Mouse (Mus musculus) intestine, embryonic 14.5 days (tissue): Measurements from ENCODE around the gene Cnih3. TPM values are rescaled to one million over a fixed set of nuclear protein-coding genes. Genes with fewer than 3 reads are reported as not detected.

Experiments used
- ATAC-seq: fragments of 200-750 bp; cut with Nextera tagmentation; replicated peaks from 2 replicates; pipeline ENCODE4 v1.8.0; 2017; ENCODE audit warnings: low read depth, moderate number of reproducible peaks, moderate TSS enrichment, moderate library complexity; ENCODE audit not compliant: low FRiP score, low TSS enrichment
- DNase-seq: peaks from one replicate; pipeline ENCODE4 v3.0.0-alpha.2; 2018; ENCODE audit warnings: low spot score
- H3K27ac ChIP-seq: fragments of 300-500 bp; sonication (generic); 2 replicates; pipeline ENCODE4 v1.5.1; 2014; ENCODE audit warnings: low read depth, mild to moderate bottlenecking, control low read depth
- H3K27me3 ChIP-seq: fragments of 300-500 bp; sonication (generic); replicated peaks from 2 replicates; pipeline ENCODE4 v1.6.1; 2014; ENCODE audit warnings: low read length, control low read depth; ENCODE audit not compliant: control insufficient read depth, insufficient read depth
- H3K36me3 ChIP-seq: fragments of 300-500 bp; sonication (generic); 2 replicates; pipeline ENCODE4 v1.6.1; 2014; ENCODE audit warnings: low read length, control low read depth; ENCODE audit not compliant: control insufficient read depth, insufficient read depth
- H3K4me1 ChIP-seq: fragments of 300-500 bp; sonication (generic); replicated peaks from 2 replicates; pipeline ENCODE4 v1.6.1; 2014; ENCODE audit warnings: low read length, control low read depth, mixed read lengths; ENCODE audit not compliant: control insufficient read depth, insufficient read depth
- H3K4me2 ChIP-seq: fragments of 300-500 bp; sonication (generic); 2 replicates; pipeline ENCODE4 v1.6.1; 2014; ENCODE audit warnings: low read length
- H3K4me3 ChIP-seq: fragments of 300-500 bp; sonication (generic); 2 replicates; pipeline ENCODE4 v1.5.1; 2014; ENCODE audit warnings: low read depth, low read length, control low read depth, mixed read lengths
- H3K9ac ChIP-seq: fragments of 300-500 bp; sonication (generic); 2 replicates; pipeline ENCODE4 v1.6.1; 2014; ENCODE audit warnings: mild to moderate bottlenecking, low read length
- H3K9me3 ChIP-seq: fragments of 300-500 bp; sonication (generic); 2 replicates; pipeline ENCODE4 v1.6.1; 2016; ENCODE audit warnings: low read length, control low read depth; ENCODE audit not compliant: control insufficient read depth
- WGBS: fragments of 180-500 bp; shearing (Covaris S2); extraction: QIAGEN DNeasy Blood & Tissue Kit; methylation state at CpG from one replicate; pipeline ENCODE4 v1.1.7; 2014; 5-methylcytosine and 5-hydroxymethylcytosine counted together
- polyA plus RNA-seq: library from polyadenylated mRNA; unstranded; fragments of >200 nt; fragmentation: Nextera tagmentation; extraction: Ambion mirVana; gene quantifications from 2 replicates; pipeline ENCODE4 v1.2.1, GENCODE M21; 2014

Gene Cnih3
- polyA plus RNA-seq, 1 experiment from 2014 or later, result 0.41 TPM

GRCm38 (mm10) chr1:181467321-181467670 lies 114.9 kb downstream of the Cnih3 start:
- no peak for DNase-seq
- Histone ChIP-seq H3K4me2 (no peak overlapping the region), H3K9me3 (peaks cover 8% of the 10 kb centered on the region), H3K27ac (no peak overlapping the region), H3K36me3 (no peaks in the 10 kb centered on the region), H3K9ac (no peak overlapping the region), H3K27me3 (no peaks in the 10 kb centered on the region), H3K4me3 (no peak overlapping the region), H3K4me1 (0 out of 2 replicates have a peak, but pooled peaks cover 6% of the 10 kb centered on the region)
- ATAC-seq, result no peak
- WGBS, result 93% methylated on average over 6 of the region's 6 CpGs

GRCm38 (mm10) chr1:181469415-181469814 lies 117.0 kb downstream of the Cnih3 start:
- H3K36me3 ChIP-seq, result no peaks in the 10 kb centered on the region
- 0 out of 2 replicates have a peak, but pooled peaks cover 6% of the 10 kb centered on the region for H3K4me1 ChIP-seq
- DNase-seq (no peak), ATAC-seq (no peak)
- no peak overlapping the region for H3K27ac ChIP-seq
- H3K9ac ChIP-seq, result no peak overlapping the region
- H3K4me2 ChIP-seq, result no peak overlapping the region
- no peaks in the 10 kb centered on the region for H3K27me3 ChIP-seq
- WGBS, result 56% methylated on average over 8 of the region's 8 CpGs
- no peak overlapping the region for H3K4me3 ChIP-seq
- peaks cover 8% of the 10 kb centered on the region for H3K9me3 ChIP-seq

- H3K27me3 ChIP-seq, result no peaks in the 10 kb centered on the region
- 65% methylated on average over 8 of the region's 8 CpGs for WGBS
Observed at GRCm38 (mm10) chr1:181476141-181476540, 123.7 kb downstream of the Cnih3 start.

GRCm38 (mm10) chr1:181476557-181476956 lies 124.1 kb downstream of the Cnih3 start:
- Histone ChIP-seq H3K9me3 (peaks cover 3% of the 10 kb centered on the region), H3K9ac (no peak overlapping the region), H3K4me1 (no peaks in the 10 kb centered on the region), H3K4me3 (no peak overlapping the region), H3K27me3 (no peaks in the 10 kb centered on the region), H3K36me3 (no peaks in the 10 kb centered on the region), H3K27ac (no peak overlapping the region), H3K4me2 (no peak overlapping the region)
- WGBS, result 60% methylated on average over 6 of the region's 6 CpGs
- no peak for DNase-seq
- no peak for ATAC-seq

More at GRCm38 (mm10) chr1:181476141-181476540, 123.7 kb downstream of the Cnih3 start:
- H3K36me3 ChIP-seq, result no peaks in the 10 kb centered on the region
- no peaks in the 10 kb centered on the region for H3K4me1 ChIP-seq
- no peak overlapping the region for H3K4me2 ChIP-seq
- no peak overlapping the region for H3K4me3 ChIP-seq
- no peak for DNase-seq
- no peak for ATAC-seq
- no peak overlapping the region for H3K27ac ChIP-seq
- peaks cover 7% of the 10 kb centered on the region for H3K9me3 ChIP-seq
- H3K9ac ChIP-seq, result no peak overlapping the region

- 77% methylated on average over 5 of the region's 5 CpGs for WGBS
- DNase-seq (no peak), ATAC-seq (no peak)
- no peaks in the 10 kb centered on the region for H3K36me3 ChIP-seq
- no peak overlapping the region for H3K4me2 ChIP-seq
- no peaks in the 10 kb centered on the region for H3K27me3 ChIP-seq
- H3K9me3 ChIP-seq, result no peaks in the 10 kb centered on the region
- no peak overlapping the region for H3K27ac ChIP-seq
- H3K4me1 ChIP-seq, result no peaks in the 10 kb centered on the region
- H3K9ac ChIP-seq, result no peak overlapping the region
- H3K4me3 ChIP-seq, result no peak overlapping the region
Observed at GRCm38 (mm10) chr1:181484696-181485095, 132.3 kb downstream of the Cnih3 start.

GRCm38 (mm10) chr1:181503471-181503870 lies 151.0 kb downstream of the Cnih3 start:
- H3K4me1 ChIP-seq, result no peaks in the 10 kb centered on the region
- H3K27ac ChIP-seq, result no peak overlapping the region
- 96% methylated on average over 2 of the region's 2 CpGs for WGBS
- no peak overlapping the region for H3K4me2 ChIP-seq
- no peak overlapping the region for H3K4me3 ChIP-seq
- H3K9me3 ChIP-seq, result no peaks in the 10 kb centered on the region
- H3K36me3 ChIP-seq, result no peaks in the 10 kb centered on the region
- DNase-seq (no peak), ATAC-seq (no peak)
- no peaks in the 10 kb centered on the region for H3K27me3 ChIP-seq
- no peak overlapping the region for H3K9ac ChIP-seq

- no peak overlapping the region for H3K27ac ChIP-seq
- no peaks in the 10 kb centered on the region for H3K4me1 ChIP-seq
- no peaks in the 10 kb centered on the region for H3K36me3 ChIP-seq
- no peak overlapping the region for H3K9ac ChIP-seq
- H3K4me3 ChIP-seq, result no peak overlapping the region
- H3K27me3 ChIP-seq, result no peaks in the 10 kb centered on the region
- H3K9me3 ChIP-seq, result no peaks in the 10 kb centered on the region
- DNase-seq (no peak), ATAC-seq (no peak)
- WGBS, result 53% methylated on average over 8 of the region's 8 CpGs
- no peak overlapping the region for H3K4me2 ChIP-seq
Observed at GRCm38 (mm10) chr1:181505367-181505766, 152.9 kb downstream of the Cnih3 start.

Other genes with a start within 250 kb of the Cnih3 start
- gene Nvl, start 208.4 kb upstream of the Cnih3 start, polyA plus RNA-seq, result 35.3 and 39.1 TPM in 2 replicates
- 141 and 144 TPM in 2 replicates for gene Cnih4, start 207.9 kb upstream of the Cnih3 start, polyA plus RNA-seq
- gene Wdr26, start 140.6 kb upstream of the Cnih3 start, polyA plus RNA-seq, result 40.0 and 43.5 TPM in 2 replicates
- gene Ccdc121, start 158.8 kb downstream of the Cnih3 start, polyA plus RNA-seq, result not detected in 2 replicates
- 1.8 and 2.2 TPM in 2 replicates for gene Dnah14, start 223.9 kb downstream of the Cnih3 start, polyA plus RNA-seq